Mouse (Mus musculus): ENCODE results near the gene Itgb6.

The Itgb6 gene

GRCm38 (mm10) chr2:60722514-60722913, at the start of gene Itgb6:
Gene Itgb6, minus strand, starts transcription at chr2:60722643.
- no peak for DNase-seq (ENCODE audit: low read depth, low spot score)

GRCm38 (mm10) chr2:60766420-60766819, 44.0 kb upstream of the Itgb6 start:
- no peak for DNase-seq (ENCODE audit: low read depth, low spot score)

GRCm38 (mm10) chr2:60756218-60756617, 33.8 kb upstream of the Itgb6 start:
- DNase-seq (ENCODE audit: low read depth, low spot score), result no peak

GRCm38 (mm10) chr2:60755101-60755500, 32.7 kb upstream of the Itgb6 start:
- DNase-seq (ENCODE audit: low read depth, low spot score), result no peak

GRCm38 (mm10) chr2:60751274-60751673, 28.8 kb upstream of the Itgb6 start:
- DNase-seq (ENCODE audit: low read depth, low spot score), result no peak

GRCm38 (mm10) chr2:60750591-60750990, 28.1 kb upstream of the Itgb6 start:
- DNase-seq (ENCODE audit: low read depth, low spot score), result no peak

GRCm38 (mm10) chr2:60748585-60748984, 26.1 kb upstream of the Itgb6 start:
- no peak for DNase-seq (ENCODE audit: low read depth, low spot score)

- DNase-seq (ENCODE audit: low read depth, low spot score), result no peak
Measured at GRCm38 (mm10) chr2:60747590-60747989, 25.1 kb upstream of the Itgb6 start.

- DNase-seq (ENCODE audit: low read depth, low spot score), result no peak
Measured at GRCm38 (mm10) chr2:60744674-60745073, 22.2 kb upstream of the Itgb6 start.

GRCm38 (mm10) chr2:60739389-60740137, 17.1 kb upstream of the Itgb6 start:
- no peak for DNase-seq (ENCODE audit: low read depth, low spot score)

- DNase-seq (ENCODE audit: low read depth, low spot score), result no peak
Measured at GRCm38 (mm10) chr2:60730929-60731328, 8.5 kb upstream of the Itgb6 start.

- DNase-seq (ENCODE audit: low read depth, low spot score), result no peak
Measured at GRCm38 (mm10) chr2:60730024-60730423, 7.6 kb upstream of the Itgb6 start.

GRCm38 (mm10) chr2:60728902-60729585, 6.6 kb upstream of the Itgb6 start:
- no peak for DNase-seq (ENCODE audit: low read depth, low spot score)

- no peak for DNase-seq (ENCODE audit: low read depth, low spot score)
Measured at GRCm38 (mm10) chr2:60724660-60725059, 2.2 kb upstream of the Itgb6 start.

- no peak for DNase-seq (ENCODE audit: low read depth, low spot score)
Measured at GRCm38 (mm10) chr2:60722967-60723366, 524 bp upstream of the Itgb6 start.

GRCm38 (mm10) chr2:60720906-60721305, 1.5 kb downstream of the Itgb6 start:
- no peak for DNase-seq (ENCODE audit: low read depth, low spot score)

GRCm38 (mm10) chr2:60720205-60720604, 2.2 kb downstream of the Itgb6 start:
- DNase-seq (ENCODE audit: low read depth, low spot score), result no peak

- DNase-seq (ENCODE audit: low read depth, low spot score), result no peak
Measured at GRCm38 (mm10) chr2:60717348-60717747, 5.1 kb downstream of the Itgb6 start.

GRCm38 (mm10) chr2:60716549-60716948, 5.9 kb downstream of the Itgb6 start:
- no peak for DNase-seq (ENCODE audit: low read depth, low spot score)

- no peak for DNase-seq (ENCODE audit: low read depth, low spot score)
Measured at GRCm38 (mm10) chr2:60715771-60716170, 6.7 kb downstream of the Itgb6 start.

- no peak for DNase-seq (ENCODE audit: low read depth, low spot score)
Measured at GRCm38 (mm10) chr2:60714971-60715502, 7.4 kb downstream of the Itgb6 start.

- DNase-seq (ENCODE audit: low read depth, low spot score), result no peak
Measured at GRCm38 (mm10) chr2:60714475-60714874, 8.0 kb downstream of the Itgb6 start.

GRCm38 (mm10) chr2:60713857-60714256, 8.6 kb downstream of the Itgb6 start:
- no peak for DNase-seq (ENCODE audit: low read depth, low spot score)
